Mouse (Mus musculus) stomach, embryonic 14.5 days (tissue): ENCODE data around the gene Magee1. TPM values are rescaled to one million over a fixed set of nuclear protein-coding genes. Genes with fewer than 3 reads are reported as not detected.
A peak's percentile ranks its signal among the peaks of the same experiment; 100 is the strongest.
"Not testable (repeated sequence)": the region's sequence is repeated elsewhere in the genome, so short reads cannot be mapped to it uniquely, and the experiment has no call there.

Source experiments
- ATAC-seq: fragments of 200-750 bp; cut with Nextera tagmentation; 2 replicates; pipeline ENCODE4 v1.8.0; 2017; ENCODE audit warnings: low read depth, moderate TSS enrichment; ENCODE audit not compliant: insufficient number of reproducible peaks, insufficient read depth, low FRiP score
- H3K27ac ChIP-seq: fragments of 300-500 bp; sonication (generic); 2 replicates; pipeline ENCODE4 v1.5.1; 2014; ENCODE audit warnings: mild to moderate bottlenecking, low read length, moderate library complexity, mixed read lengths
- H3K27me3 ChIP-seq: fragments of 300-500 bp; sonication (generic); 2 replicates; pipeline ENCODE4 v1.6.1; 2014; ENCODE audit warnings: low read length, control low read depth, mixed read lengths; ENCODE audit not compliant: control insufficient read depth, insufficient read depth
- H3K36me3 ChIP-seq: fragments of 300-500 bp; sonication (generic); 2 replicates; pipeline ENCODE4 v1.6.1; 2014; ENCODE audit warnings: mild to moderate bottlenecking, control low read depth, low read length, moderate library complexity, mixed read lengths; ENCODE audit not compliant: control insufficient read depth, insufficient read depth
- H3K4me1 ChIP-seq: fragments of 300-500 bp; sonication (generic); 2 replicates; pipeline ENCODE4 v1.6.1; 2014; ENCODE audit warnings: low read length, control low read depth, mixed read lengths; ENCODE audit not compliant: control insufficient read depth, insufficient read depth
- H3K4me2 ChIP-seq: fragments of 300-500 bp; sonication (generic); replicated peaks from 2 replicates; pipeline ENCODE4 v1.6.1; 2014; ENCODE audit warnings: low read depth, low read length, control low read depth
- H3K4me3 ChIP-seq: fragments of 300-500 bp; sonication (generic); 2 replicates; pipeline ENCODE4 v1.5.1; 2014; ENCODE audit warnings: low read depth, low read length, control low read depth
- H3K9ac ChIP-seq: fragments of 300-500 bp; sonication (generic); replicated peaks from 2 replicates; pipeline ENCODE4 v1.6.1; 2014; ENCODE audit warnings: low read depth, mild to moderate bottlenecking, control low read depth, low read length, moderate library complexity, mixed read lengths
- H3K9me3 ChIP-seq: fragments of 300-500 bp; sonication (generic); 2 replicates; pipeline ENCODE4 v1.6.1; 2016; ENCODE audit warnings: low read depth, low read length, control low read depth; ENCODE audit not compliant: control insufficient read depth
- WGBS: fragments of 180-500 bp; shearing (Covaris S2); extraction: QIAGEN DNeasy Blood & Tissue Kit; methylation state at CpG from one replicate; pipeline ENCODE4 v1.1.7; 2014; 5-methylcytosine and 5-hydroxymethylcytosine counted together
- polyA plus RNA-seq: library from polyadenylated mRNA; unstranded; fragments of >200 nt; fragmentation: Nextera tagmentation; extraction: Ambion mirVana; gene quantifications from 2 replicates; pipeline ENCODE4 v1.2.1, GENCODE M21; 2014

The Magee1 gene
- polyA plus RNA-seq, result 14.6 and 16.2 TPM in 2 replicates

GRCm38 (mm10) chrX:105120275-105121226 is at the start of gene Magee1:
Magee1 (plus strand) TSS chrX:105120378.
- peak within 1 kb of the TSS; percentile 50 for H3K4me3 ChIP-seq
- no peak within 1 kb of the TSS; the same call in 1 of the 2 replicates for H3K27ac ChIP-seq
- no peaks in the 10 kb centered on the region for H3K4me1 ChIP-seq
- WGBS, result 19% methylated on average over 56 of the region's 65 CpGs
- H3K9me3 ChIP-seq, result no peaks in the 10 kb centered on the region
- H3K9ac ChIP-seq, result peak within 1 kb of the TSS; percentile 45; the same call in 1 of the 2 replicates
- peak within 1 kb of the TSS; percentile 62 for H3K4me2 ChIP-seq
- peak; percentile 79 for ATAC-seq
- no peaks in the 10 kb centered on the region for H3K27me3 ChIP-seq
- no peaks in the 10 kb centered on the region for H3K36me3 ChIP-seq

- ATAC-seq, result peak; percentile 51; the same call in 1 of the 2 replicates
- Histone ChIP-seq H3K27me3 (no peaks in the 10 kb centered on the region), H3K4me1 (0 out of 2 replicates have a peak, but pooled peaks cover 3% of the 10 kb centered on the region), H3K27ac (no peak overlapping the region), H3K9ac (no peak overlapping the region), H3K36me3 (no peaks in the 10 kb centered on the region; the same call in 1 of the 2 replicates), H3K9me3 (no peaks in the 10 kb centered on the region), H3K4me3 (peak overlapping the region; percentile 48), H3K4me2 (peak overlapping the region; percentile 62)
- WGBS, result 6% methylated on average over 12 of the region's 12 CpGs
Observed at GRCm38 (mm10) chrX:105079151-105079550, 41.0 kb upstream of the Magee1 start.

GRCm38 (mm10) chrX:105079615-105080092 is 40.5 kb upstream of the Magee1 start, which contains the start of gene Pbdc1:
Pbdc1 (plus strand) TSS chrX:105079756.
- peak within 1 kb of the TSS; percentile 25; the same call in 1 of the 2 replicates for H3K9ac ChIP-seq
- H3K4me1 ChIP-seq, result 0 out of 2 replicates have a peak, but pooled peaks cover 3% of the 10 kb centered on the region
- H3K27ac ChIP-seq, result peak within 1 kb of the TSS; percentile 21; the same call in 1 of the 2 replicates
- H3K36me3 ChIP-seq, result no peaks in the 10 kb centered on the region; the same call in 1 of the 2 replicates
- no peaks in the 10 kb centered on the region for H3K9me3 ChIP-seq
- 4% methylated on average over 35 of the region's 35 CpGs for WGBS
- H3K4me2 ChIP-seq, result peak within 1 kb of the TSS; percentile 62
- peak; percentile 98 for ATAC-seq
- H3K4me3 ChIP-seq, result peak within 1 kb of the TSS; percentile 48
- H3K27me3 ChIP-seq, result no peaks in the 10 kb centered on the region

GRCm38 (mm10) chrX:105080096-105080495 is 40.1 kb upstream of the Magee1 start:
- Histone ChIP-seq H3K4me1 (0 out of 2 replicates have a peak, but pooled peaks cover 3% of the 10 kb centered on the region), H3K4me2 (peak overlapping the region; percentile 62), H3K27ac (no peak overlapping the region; the same call in 1 of the 2 replicates), H3K4me3 (peak overlapping the region; percentile 48), H3K27me3 (no peaks in the 10 kb centered on the region), H3K9ac (peak overlapping the region; percentile 25; the same call in 1 of the 2 replicates), H3K9me3 (no peaks in the 10 kb centered on the region), H3K36me3 (no peaks in the 10 kb centered on the region; the same call in 1 of the 2 replicates)
- 5% methylated on average over 8 of the region's 8 CpGs for WGBS
- ATAC-seq, result peak; percentile 8; the same call in 1 of the 2 replicates

GRCm38 (mm10) chrX:105083013-105083412 is 37.2 kb upstream of the Magee1 start:
- H3K27ac ChIP-seq, H3K9me3 ChIP-seq, H3K27me3 ChIP-seq, ATAC-seq, H3K4me3 ChIP-seq, H3K9ac ChIP-seq, H3K4me1 ChIP-seq, H3K36me3 ChIP-seq, H3K4me2 ChIP-seq: not testable (repeated sequence)
- WGBS, result 87% methylated on average over 7 of the region's 7 CpGs

- Histone ChIP-seq H3K9ac (no peak overlapping the region), H3K27ac (no peak overlapping the region), H3K27me3 (no peaks in the 10 kb centered on the region), H3K4me3 (no peak overlapping the region), H3K4me2 (no peak overlapping the region), H3K9me3 (no peaks in the 10 kb centered on the region), H3K36me3 (no peaks in the 10 kb centered on the region), H3K4me1 (no peaks in the 10 kb centered on the region)
- ATAC-seq, result no peak
- WGBS, result 46% methylated on average over 5 of the region's 5 CpGs
Observed at GRCm38 (mm10) chrX:105104175-105104574, 16.0 kb upstream of the Magee1 start.

GRCm38 (mm10) chrX:105114994-105115393 is 5.2 kb upstream of the Magee1 start:
- no peak overlapping the region for H3K27ac ChIP-seq
- no peak for ATAC-seq
- H3K9ac ChIP-seq, result no peak overlapping the region
- no peaks in the 10 kb centered on the region for H3K36me3 ChIP-seq
- H3K9me3 ChIP-seq, result no peaks in the 10 kb centered on the region
- H3K4me1 ChIP-seq, result no peaks in the 10 kb centered on the region
- no peak overlapping the region for H3K4me3 ChIP-seq
- no peaks in the 10 kb centered on the region for H3K27me3 ChIP-seq
- 62% methylated on average over 2 of the region's 2 CpGs for WGBS
- no peak overlapping the region for H3K4me2 ChIP-seq

- Histone ChIP-seq H3K27ac (no peak overlapping the region), H3K9me3 (no peaks in the 10 kb centered on the region), H3K36me3 (no peaks in the 10 kb centered on the region), H3K9ac (peak overlapping the region; percentile 45; the same call in 1 of the 2 replicates), H3K27me3 (no peaks in the 10 kb centered on the region), H3K4me2 (peak overlapping the region; percentile 62), H3K4me3 (peak overlapping the region; percentile 50), H3K4me1 (no peaks in the 10 kb centered on the region)
- peak; percentile 72; the same call in 1 of the 2 replicates for ATAC-seq
- 24% methylated on average over 36 of the region's 38 CpGs for WGBS
Observed at GRCm38 (mm10) chrX:105121227-105121865, 1.2 kb downstream of the Magee1 start.
